Mouse (Mus musculus) mouse trophoblast stem cell (cell line): Measurements from ENCODE around the gene Snrk.
"Not testable (repeated sequence)": the region's sequence is repeated elsewhere in the genome, so short reads cannot be mapped to it uniquely, and the experiment has no call there.

Experiments
- in situ Hi-C, 2 experiments: fragments of 300-500 bp; cut with MseI, MboI; formaldehyde crosslinking; loops; 2 replicates in 1 of 2; 3 replicates in 1 of 2; pipeline ENCODE4 v1.15.1; 2025

The Snrk gene

GRCm38 (mm10) chr9:122143219-122143618 lies 26.2 kb downstream of the Snrk start:
- in situ Hi-C loops = no loop called here

DNA sequence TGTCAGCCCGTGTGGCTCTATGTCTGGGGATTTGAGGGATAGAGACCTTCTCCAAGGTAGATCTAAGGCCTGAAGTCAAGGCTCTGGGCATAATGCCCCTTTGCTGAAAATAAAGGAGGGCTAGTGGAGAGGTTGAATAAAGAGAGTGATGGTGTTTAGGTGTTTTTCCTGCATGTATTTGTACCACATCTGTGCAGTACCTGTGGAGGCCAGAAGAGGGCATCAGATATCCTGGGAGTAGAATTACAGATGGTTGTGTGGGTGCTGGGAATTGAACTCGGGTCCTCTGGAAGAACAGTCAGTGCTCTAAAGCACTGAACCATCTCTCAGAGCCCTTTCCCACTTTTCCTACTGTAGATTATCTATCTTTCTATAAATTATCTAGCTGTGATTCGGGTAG lies 27.7 kb downstream of the Snrk start:
- in situ Hi-C loops = no loop called here

DNA sequence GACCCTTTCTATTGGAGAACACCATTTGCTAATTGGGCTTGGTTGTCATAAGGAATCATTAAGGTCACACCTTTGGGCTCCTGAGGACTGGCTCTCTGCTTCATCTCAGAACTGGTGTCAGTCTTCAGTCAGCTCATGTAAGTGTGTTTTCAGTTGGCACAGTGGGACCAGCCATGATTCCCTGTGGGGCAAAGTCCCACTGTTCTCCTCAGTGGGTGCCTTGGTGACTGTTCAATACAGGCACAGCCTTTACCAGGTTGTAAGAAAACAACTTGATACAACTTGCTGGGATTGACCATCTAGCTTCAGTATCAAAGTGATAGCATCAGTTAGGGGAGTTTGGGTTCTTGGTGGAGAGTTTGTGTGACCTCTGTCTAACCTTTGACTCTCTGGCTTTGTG lies 28.6 kb downstream of the Snrk start:
- in situ Hi-C loops = no loop called here

DNA sequence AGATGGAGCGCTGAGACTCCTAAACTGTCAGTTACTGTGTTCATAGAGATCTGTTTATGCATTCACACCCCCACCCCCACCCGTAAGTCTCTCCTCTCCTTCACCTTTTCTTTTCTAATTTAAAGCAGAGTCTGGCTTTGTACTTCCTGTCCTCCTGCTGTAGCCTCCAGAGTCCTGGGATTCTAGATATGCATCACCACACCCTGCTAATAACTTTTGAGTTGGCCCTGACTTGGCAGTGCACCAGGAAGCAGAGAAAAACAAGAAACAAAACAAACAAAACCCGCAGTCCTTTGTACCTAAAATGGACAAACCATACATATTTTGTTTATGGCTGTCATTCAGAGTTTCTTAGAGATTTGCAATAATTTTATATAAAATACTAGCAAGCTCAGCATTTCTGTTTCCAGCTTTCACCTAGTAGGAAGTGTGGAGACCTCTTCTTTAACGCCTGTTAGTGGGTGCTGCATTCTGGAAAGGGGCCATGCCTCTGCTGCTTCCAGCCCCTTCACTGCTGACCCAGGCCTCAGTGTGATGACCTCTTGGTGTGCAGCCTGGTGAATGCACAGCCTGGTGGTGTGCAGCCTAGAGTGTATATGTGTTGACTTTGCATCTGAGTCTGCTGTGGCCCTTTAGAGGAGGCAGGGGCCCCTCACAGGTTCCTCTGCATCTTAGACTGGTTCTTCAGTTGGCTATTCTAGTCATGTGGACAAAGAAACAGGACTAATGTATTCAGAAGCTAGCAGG lies 29.2 kb downstream of the Snrk start:
- in situ Hi-C loops = no loop called here

GRCm38 (mm10) chr9:122148356-122148755 lies 31.3 kb downstream of the Snrk start:
- in situ Hi-C loops = no loop called here

- in situ Hi-C loops = no loop called here
These were observed 33.1 kb downstream of the Snrk start for GRCm38 (mm10) chr9:122149997-122150826.

GRCm38 (mm10) chr9:122152063-122152462 lies 35.0 kb downstream of the Snrk start:
- in situ Hi-C loops = no loop called here

GRCm38 (mm10) chr9:122152501-122152900 lies 35.4 kb downstream of the Snrk start:
- in situ Hi-C loops = no loop called here

DNA sequence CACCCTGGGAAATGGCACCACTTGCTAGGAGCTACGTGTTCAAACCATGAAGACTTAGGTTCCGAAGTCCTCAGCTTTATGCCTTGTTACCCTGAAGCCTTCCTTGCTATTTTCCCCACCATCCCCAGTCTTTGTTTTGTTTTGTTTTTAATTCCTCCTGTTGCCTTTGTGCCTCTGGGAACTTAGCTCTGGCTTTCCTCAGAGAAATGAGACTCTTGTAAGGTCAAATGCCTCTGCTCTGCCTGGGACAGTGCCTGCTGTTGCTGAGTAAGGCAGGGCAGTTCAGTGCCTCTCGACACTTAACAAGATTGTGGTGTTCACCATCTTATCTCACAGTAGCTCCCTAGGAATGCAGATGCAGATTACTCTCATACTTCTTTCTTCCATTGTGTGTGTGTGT lies 36.4 kb downstream of the Snrk start:
- in situ Hi-C loops = no loop called here

DNA sequence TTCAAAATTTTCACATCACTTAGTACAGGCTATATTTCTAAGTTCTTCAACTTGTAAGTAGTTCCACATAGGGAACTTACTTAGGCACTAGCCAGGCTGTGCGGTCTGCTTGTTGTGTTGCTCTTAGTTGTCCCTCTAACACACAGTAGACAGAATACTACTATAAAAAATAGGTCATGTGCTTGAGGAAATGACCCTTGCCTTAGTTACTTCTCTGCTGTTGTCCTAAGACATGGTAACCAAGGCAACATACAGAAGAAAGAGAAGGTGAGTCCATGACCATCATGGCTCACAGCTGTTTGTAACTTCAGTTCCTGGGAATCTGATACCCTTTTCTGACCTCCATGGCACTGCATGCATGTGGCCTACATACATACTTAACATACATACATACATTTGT lies 38.1 kb downstream of the Snrk start:
- in situ Hi-C loops = no loop called here

GRCm38 (mm10) chr9:122156389-122157078 lies 39.5 kb downstream of the Snrk start:
- in situ Hi-C loops = no loop called here

- in situ Hi-C loops = no loop called here
These were observed 40.0 kb downstream of the Snrk start for GRCm38 (mm10) chr9:122157079-122157441.

DNA sequence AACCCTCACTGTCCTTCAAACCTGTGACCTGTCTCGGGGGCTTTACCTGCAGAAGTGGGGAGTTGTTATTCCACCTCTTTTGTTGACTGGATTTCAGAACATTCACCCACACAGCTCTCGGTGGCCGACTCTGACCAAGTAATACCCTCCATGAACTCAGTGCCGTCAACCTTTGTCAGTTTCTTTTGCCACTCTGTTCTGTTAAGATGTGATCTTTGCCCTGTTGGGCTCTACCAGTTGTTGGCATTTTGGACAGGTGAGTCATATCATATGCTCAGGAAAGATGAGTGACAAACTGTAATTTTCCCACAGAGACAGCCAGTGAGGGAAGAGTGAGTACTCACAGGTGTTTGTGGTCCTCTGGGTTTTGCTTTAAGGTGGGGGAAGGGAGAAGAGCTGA lies 47.5 kb downstream of the Snrk start:
- in situ Hi-C loops = no loop called here

- in situ Hi-C loops = not testable (repeated sequence)
These were observed 50.7 kb downstream of the Snrk start for GRCm38 (mm10) chr9:122167719-122168118.

GRCm38 (mm10) chr9:122169901-122170300 lies 52.8 kb downstream of the Snrk start:
- in situ Hi-C loops = no loop called here

GRCm38 (mm10) chr9:122172612-122173186 lies 55.6 kb downstream of the Snrk start:
- in situ Hi-C loops = no loop called here

DNA sequence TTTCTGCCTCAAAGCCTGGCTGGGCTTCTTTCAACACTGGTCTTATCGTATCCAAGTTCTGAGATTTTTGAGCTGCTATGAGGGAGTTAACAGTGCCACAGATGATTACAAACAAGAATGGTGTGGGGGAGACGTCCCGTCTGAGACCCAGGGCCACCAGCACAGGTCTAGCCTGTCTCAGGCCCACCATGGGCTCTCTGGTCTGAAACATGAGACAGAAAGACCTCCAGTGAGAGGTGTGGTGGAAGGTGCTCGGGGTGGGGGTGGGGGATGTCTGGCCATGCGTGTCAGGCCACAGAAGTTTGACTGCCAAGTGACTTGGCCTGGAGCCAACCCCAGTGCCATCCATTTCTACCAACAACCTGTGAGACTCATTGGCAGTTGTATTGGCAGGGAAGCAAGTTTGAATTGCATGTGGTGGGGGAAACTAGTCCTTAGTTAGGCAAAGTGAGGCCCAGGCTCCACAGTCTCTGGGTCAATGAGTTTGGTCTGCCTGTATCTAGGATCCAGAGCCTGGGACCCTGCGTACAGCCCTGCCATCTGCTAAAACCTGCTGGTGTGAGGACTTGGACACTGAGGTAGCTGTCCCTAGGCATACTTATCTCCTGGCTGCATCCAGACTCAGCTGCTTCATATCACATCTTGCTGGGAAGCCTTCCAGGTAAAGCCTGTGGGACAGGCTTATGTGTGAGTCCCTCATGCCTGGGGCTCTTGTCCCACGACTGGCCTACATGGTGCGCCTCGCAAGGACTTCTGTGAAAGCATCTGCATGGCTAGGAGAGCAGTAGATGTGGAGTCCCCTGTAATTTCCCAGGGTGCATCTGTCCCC lies 56.6 kb downstream of the Snrk start:
- in situ Hi-C loops = no loop called here

DNA sequence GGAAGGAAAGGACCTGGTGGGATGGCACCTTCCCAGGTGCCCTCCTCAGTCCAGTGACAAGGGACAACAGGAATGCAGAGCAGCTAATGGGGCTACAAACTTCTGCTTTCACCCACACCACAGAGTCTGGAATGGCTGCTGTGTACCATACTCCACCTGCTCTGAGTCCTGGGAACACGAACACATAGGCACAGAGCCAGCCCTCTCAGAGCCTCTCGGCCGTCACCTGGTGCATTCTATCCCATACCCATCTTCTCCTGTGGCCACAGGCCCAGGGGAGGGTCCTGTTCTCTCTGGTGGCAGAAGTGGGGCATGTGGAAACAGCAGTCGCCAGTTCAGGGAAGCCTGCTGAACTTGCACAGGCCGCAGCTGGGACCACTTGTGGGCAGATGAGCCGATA lies 57.7 kb downstream of the Snrk start:
- in situ Hi-C loops = no loop called here

DNA sequence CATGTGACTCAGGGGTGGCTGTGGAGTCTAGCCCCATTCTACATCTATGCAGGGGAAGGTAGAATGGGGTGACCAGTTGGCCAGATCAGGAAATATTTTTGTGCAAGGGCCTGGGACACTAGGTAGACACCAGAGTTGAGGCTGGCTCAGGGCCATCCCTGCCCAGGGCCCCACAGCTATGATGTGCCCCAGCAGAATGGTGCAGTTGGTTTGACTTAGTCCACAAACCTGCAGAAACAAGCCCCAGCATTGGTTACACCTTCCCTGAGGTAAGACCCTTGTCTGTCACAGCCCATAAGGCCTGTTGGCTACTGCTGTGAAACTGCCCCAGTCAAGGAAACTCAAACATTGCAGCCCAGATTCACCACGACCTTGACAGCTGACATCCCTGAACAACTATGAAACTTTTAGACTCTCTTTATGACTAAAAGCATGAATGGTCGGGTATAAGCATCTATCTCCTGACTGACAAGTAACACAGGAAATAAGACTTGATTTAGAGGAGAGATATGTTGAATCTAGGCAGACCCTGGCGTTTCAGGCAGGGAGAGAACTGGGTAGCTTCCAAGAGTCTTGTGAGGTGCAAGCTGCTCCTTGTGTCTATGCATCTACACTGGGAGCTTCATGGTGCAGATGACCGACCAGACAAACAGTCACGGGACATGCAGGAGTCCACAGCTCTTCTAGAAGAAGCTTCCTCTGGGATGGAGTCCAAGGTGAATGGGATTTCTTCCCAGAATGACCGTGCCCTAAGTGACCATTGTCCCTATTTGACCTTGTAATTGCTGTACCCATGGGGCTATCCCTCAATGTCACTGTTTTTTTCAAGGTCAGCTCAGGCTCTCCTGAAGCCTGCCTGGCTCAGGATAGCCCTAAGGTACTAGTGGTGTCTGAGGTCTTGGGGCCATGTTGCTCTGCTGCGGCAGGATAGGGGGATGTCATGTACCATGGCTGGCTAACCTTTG lies 60.5 kb downstream of the Snrk start:
- in situ Hi-C loops = no loop called here

DNA sequence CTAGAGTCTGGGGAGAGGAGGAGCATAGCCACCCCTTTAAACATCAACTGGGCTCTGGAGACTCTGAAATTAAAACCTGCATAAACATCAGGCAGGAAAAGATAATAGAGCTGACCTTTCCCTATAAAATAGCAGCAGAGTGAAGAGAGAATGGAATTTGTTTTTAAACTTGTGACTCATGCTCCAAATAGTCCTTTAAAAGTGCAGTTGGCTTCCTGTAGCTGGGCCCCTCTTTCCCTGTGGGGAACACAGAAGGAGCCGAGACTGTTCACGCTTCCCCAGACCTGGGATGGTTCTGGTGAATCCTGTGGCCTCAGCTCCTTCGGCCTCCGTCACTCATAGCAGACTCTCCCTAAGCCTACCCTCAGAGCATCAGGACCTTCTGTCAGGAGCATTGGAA lies 61.4 kb downstream of the Snrk start:
- in situ Hi-C loops = no loop called here
